Mouse (Mus musculus) liver, embryonic 14.5 days (tissue): Measurements from ENCODE around the gene Sdr9c7. TPM values are rescaled to one million over a fixed set of nuclear protein-coding genes. Genes with fewer than 3 reads are reported as not detected.
A peak's percentile ranks its signal among the peaks of the same experiment; 100 is the strongest.
"Not testable (repeated sequence)": the region's sequence is repeated elsewhere in the genome, so short reads cannot be mapped to it uniquely, and the experiment has no call there.

Experiments used
- ATAC-seq: fragments of 200-750 bp; cut with Nextera tagmentation; 2 replicates; pipeline ENCODE4 v1.8.0; 2017; ENCODE audit warnings: moderate number of reproducible peaks, mild to moderate bottlenecking, moderate library complexity; ENCODE audit not compliant: insufficient read depth
- DNase-seq, 3 experiments: peaks; one replicate each; pipeline ENCODE4 v3.0.0-alpha.2; 2012 to 2013; ENCODE audit warnings: low read depth in 3 of 3, low spot score in 3 of 3
- H3K27ac ChIP-seq: fragments of 300-500 bp; sonication (generic); 2 replicates; pipeline ENCODE4 v1.5.1; 2014; ENCODE audit warnings: moderate library complexity, mild to moderate bottlenecking, control low read depth, inconsistent platforms
- H3K27me3 ChIP-seq: fragments of 300-500 bp; sonication (generic); 2 replicates; pipeline ENCODE4 v1.6.1; 2014; ENCODE audit warnings: mild to moderate bottlenecking, low read length, moderate library complexity; ENCODE audit not compliant: control insufficient read depth, insufficient read depth
- H3K36me3 ChIP-seq: fragments of 300-500 bp; sonication (generic); replicated peaks from 2 replicates; pipeline ENCODE4 v1.6.1; 2014; ENCODE audit warnings: low read depth; ENCODE audit not compliant: control insufficient read depth, insufficient read depth
- H3K4me1 ChIP-seq, 2 experiments: fragments of 200-500 bp in 1 of 2; fragments of 300-500 bp in 1 of 2; sonication (generic) in 1 of 2; replicated peaks; 2 replicates each; pipeline ENCODE4 v1.6.1; 2012 to 2014; ENCODE audit warnings: antibody characterized with exemption in 1 of 2, inconsistent platforms in 1 of 2, low read length in 1 of 2; ENCODE audit not compliant: control insufficient read depth in 2 of 2, insufficient read depth in 2 of 2
- H3K4me2 ChIP-seq: fragments of 300-500 bp; sonication (generic); 2 replicates; pipeline ENCODE4 v1.6.1; 2014; ENCODE audit warnings: low read depth, mild to moderate bottlenecking, control low read depth, moderate library complexity
- H3K4me3 ChIP-seq, 2 experiments: fragments of 200-500 bp in 1 of 2; fragments of 300-500 bp in 1 of 2; sonication (generic) in 1 of 2; 2 replicates each; pipeline ENCODE4 v1.5.1; 2012 to 2014; ENCODE audit warnings: low read depth in 2 of 2, low read length in 2 of 2, mild to moderate bottlenecking in 2 of 2, control low read depth in 1 of 2, inconsistent platforms in 1 of 2, moderate library complexity in 1 of 2; ENCODE audit not compliant: insufficient read depth in 1 of 2
- H3K9ac ChIP-seq: fragments of 300-500 bp; sonication (generic); replicated peaks from 2 replicates; pipeline ENCODE4 v1.6.1; 2014; ENCODE audit warnings: mild to moderate bottlenecking, control low read depth, moderate library complexity
- H3K9me3 ChIP-seq: fragments of 300-500 bp; sonication (generic); 2 replicates; pipeline ENCODE4 v1.6.1; 2016; ENCODE audit warnings: low read length, mixed read lengths; ENCODE audit not compliant: control insufficient read depth
- CTCF ChIP-seq: IDR thresholded peaks from 2 replicates; pipeline ENCODE4 v1.5.1; 2016; ENCODE audit warnings: antibody characterized with exemption, low read depth, control low read depth
- EP300 ChIP-seq: IDR thresholded peaks from 2 replicates; pipeline ENCODE4 v1.6.1; 2016; ENCODE audit warnings: antibody characterized with exemption, low read depth
- WGBS: fragments of 180-500 bp; shearing (Covaris S2); extraction: QIAGEN DNeasy Blood & Tissue Kit; methylation state at CpG from one replicate; pipeline ENCODE4 v1.1.7; 2014; ENCODE audit not compliant: insufficient replicate concordance; 5-methylcytosine and 5-hydroxymethylcytosine counted together
- polyA plus RNA-seq, 2 experiments: library from polyadenylated mRNA; depleted of rRNA in 1 of 2; stranded (reverse) in 1 of 2; unstranded in 1 of 2; fragments of >200 nt; fragmentation: Nextera tagmentation in 1 of 2; extraction: Ambion mirVana in 1 of 2; gene quantifications; 2 replicates each; pipeline versions ENCODE4 v1.2.1 to v1.2.3; 2012 to 2014

Gene Sdr9c7
- polyA plus RNA-seq, 2 experiments, result not detected

DNA sequence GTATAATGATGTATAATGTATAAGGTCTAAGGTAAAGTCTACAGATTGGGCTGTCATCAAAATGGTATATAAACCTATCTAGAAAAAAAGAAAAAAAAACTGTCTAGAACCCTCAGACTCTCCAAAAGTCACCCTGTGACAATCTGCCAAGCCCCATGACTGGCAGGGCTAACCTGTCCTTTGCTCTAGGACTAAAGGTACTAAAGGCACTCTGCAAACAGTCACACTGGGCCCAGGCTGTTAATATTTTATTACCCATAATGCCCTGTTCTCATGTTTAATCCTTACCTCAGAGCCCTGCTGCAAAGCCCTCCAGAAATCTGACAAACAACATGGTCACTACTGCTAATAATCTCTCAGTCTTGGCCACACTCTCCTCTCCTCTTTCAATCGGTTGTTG lies 11.8 kb upstream of the Sdr9c7 start:
- Histone ChIP-seq H3K4me3 (no peak overlapping the region), H3K27ac (no peak overlapping the region), H3K27me3 (no peaks in the 10 kb centered on the region), H3K9me3 (no peaks in the 10 kb centered on the region), H3K4me1 (0 out of 4 replicates have a peak, but pooled peaks cover 0 to 3% of the 10 kb centered on the region in 2 experiments), H3K36me3 (no peaks in the 10 kb centered on the region), H3K9ac (no peak overlapping the region), H3K4me2 (no peak overlapping the region)
- ATAC-seq (no peak), DNase-seq (no peak)
- WGBS, result 37% methylated on average over 1 of the region's 1 CpGs
- TF ChIP-seq EP300 (no peak), CTCF (no peak)

DNA sequence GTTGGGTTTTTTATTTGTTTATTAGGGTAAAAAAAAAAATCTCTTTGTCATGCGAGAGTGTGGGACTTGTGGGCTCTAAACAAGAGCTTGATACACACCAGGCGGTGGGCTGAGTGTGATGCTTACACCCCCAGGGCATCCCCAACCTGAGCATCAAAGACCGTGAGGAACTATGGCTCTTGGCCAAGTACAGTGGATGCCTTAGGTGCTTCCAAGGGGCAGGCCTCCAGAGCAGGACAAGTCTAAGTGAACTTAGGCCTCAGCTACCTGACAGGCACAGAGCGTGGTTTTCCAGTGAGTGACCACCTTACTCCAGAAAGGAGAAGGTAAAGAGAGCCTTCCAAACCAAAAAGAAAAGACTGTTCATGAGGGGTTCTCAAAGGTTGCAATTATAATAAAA lies 11.3 kb upstream of the Sdr9c7 start:
- no peak overlapping the region for H3K4me3 ChIP-seq
- no peaks in the 10 kb centered on the region for H3K36me3 ChIP-seq
- H3K27me3 ChIP-seq, result no peaks in the 10 kb centered on the region
- 56% methylated on average over 4 of the region's 4 CpGs for WGBS
- H3K4me2 ChIP-seq, result no peak overlapping the region
- DNase-seq (no peak), ATAC-seq (no peak)
- H3K27ac ChIP-seq, result no peak overlapping the region
- no peaks in the 10 kb centered on the region for H3K9me3 ChIP-seq
- H3K4me1 ChIP-seq, result 0 out of 4 replicates have a peak, but pooled peaks cover 0 to 3% of the 10 kb centered on the region in 2 experiments
- TF ChIP-seq CTCF (no peak), EP300 (no peak)
- no peak overlapping the region for H3K9ac ChIP-seq

DNA sequence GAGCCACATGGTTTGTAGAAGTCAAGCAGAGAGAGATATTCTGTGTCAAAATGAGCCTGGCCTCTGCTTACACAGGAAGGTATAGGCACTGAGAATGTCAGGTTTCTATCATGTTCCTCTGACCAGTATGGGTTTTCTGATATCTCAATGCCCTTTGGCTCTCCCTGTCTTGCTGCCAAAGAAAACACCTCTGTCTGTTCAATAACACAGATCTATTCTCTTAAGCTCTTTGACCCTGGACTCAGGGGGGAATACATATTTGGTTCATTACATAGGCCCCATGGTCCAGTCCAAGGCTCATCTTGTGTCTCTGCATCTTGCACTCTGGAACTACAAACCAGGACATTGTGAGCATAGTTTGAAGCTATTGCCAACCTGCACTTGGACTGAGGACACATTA lies 9.7 kb upstream of the Sdr9c7 start, which contains the start of gene Rdh7:
TSS of gene Rdh7 (minus strand) at position 213 of the 400 bp plus-strand sequence.
- 0 out of 4 replicates have a peak, but pooled peaks cover 0 to 3% of the 10 kb centered on the region in 2 experiments for H3K4me1 ChIP-seq
- DNase-seq (no peak), ATAC-seq (no peak)
- TF ChIP-seq CTCF (no peak), EP300 (no peak)
- no peak within 1 kb of the TSS for H3K4me2 ChIP-seq
- H3K27ac ChIP-seq, result no peak within 1 kb of the TSS
- H3K9me3 ChIP-seq, result no peaks in the 10 kb centered on the region
- no peak within 1 kb of the TSS for H3K9ac ChIP-seq
- H3K36me3 ChIP-seq, result no peaks in the 10 kb centered on the region
- H3K4me3 ChIP-seq, result no peak within 1 kb of the TSS
- H3K27me3 ChIP-seq, result no peaks in the 10 kb centered on the region

DNA sequence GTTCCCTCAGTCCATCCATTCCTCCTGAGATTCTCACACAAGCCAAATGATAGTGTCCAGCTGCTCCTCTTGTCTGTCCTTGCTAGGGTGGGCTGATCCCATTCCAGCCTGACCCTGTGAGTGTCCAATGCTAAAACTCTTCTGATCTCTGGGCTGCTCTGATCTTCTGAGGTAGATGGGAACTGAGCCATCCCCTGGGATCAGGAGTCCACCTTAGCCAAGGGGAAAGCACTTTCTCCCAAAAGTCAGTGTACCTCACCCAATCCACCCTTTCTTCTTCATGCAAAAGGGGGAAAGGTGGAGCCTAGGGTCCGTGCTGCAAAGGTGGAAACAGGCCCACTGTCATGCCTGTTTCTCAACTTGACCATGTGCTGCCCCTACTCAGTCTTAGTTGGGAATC lies 6.8 kb upstream of the Sdr9c7 start:
- 46% methylated on average over 1 of the region's 1 CpGs for WGBS

DNA sequence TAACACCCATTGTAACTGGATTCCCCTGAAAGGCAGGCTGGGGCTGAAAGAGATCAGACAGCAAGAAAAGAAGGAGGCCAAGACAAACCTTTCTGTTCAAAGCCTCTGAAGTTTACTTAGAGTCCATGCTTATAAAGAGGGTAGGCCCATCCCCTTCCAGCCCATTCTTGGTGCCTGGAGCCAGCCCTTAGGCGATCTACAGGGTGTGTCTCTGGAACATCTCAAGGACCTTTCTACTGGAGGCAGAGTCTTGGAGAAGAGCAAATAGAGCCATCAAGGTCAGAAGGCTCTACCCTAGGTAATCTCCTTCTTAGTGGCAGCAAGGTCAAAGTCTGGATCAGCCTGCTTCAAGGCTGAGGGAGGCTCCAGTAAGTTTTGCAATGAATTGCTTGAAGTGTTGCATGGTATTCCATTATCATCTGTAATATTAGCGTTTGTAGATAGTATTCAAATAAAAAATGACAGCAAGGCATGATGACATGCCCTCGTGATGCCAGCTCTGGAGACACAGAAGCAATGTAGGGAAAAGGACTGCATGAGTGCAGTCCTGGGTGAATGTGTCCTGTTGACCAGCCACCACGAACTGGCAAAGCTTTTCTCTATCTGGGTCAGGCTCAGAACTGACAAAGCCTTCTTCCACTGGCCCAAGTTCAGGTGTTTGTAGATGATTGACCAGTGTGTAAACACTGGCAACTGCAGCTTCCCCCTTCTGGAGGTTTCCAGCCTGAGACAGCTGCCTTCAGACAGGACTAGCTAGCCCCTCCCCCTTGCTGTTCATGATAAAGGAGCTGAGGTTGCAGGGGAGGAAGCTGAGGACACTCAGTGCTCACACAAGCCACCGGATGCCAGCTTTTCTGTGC lies 4.9 kb upstream of the Sdr9c7 start:
- H3K9me3 ChIP-seq, H3K4me3 ChIP-seq, DNase-seq, H3K9ac ChIP-seq, H3K36me3 ChIP-seq, H3K27ac ChIP-seq, H3K27me3 ChIP-seq, H3K4me2 ChIP-seq: not testable (repeated sequence)
- WGBS, result 33% methylated on average over 5 of the region's 5 CpGs
- ATAC-seq, result peak; percentile 59; the same call in 1 of the 2 replicates
- peaks cover 0 to 14% of the 10 kb centered on the region in 2 experiments; a peak in 2 of 4 replicates for H3K4me1 ChIP-seq

More for the DNA sequence above, 6.8 kb upstream of the Sdr9c7 start:
- H3K27me3 ChIP-seq, result no peaks in the 10 kb centered on the region
- no peak for DNase-seq
- H3K27ac ChIP-seq, result no peak overlapping the region
- peaks cover 0 to 14% of the 10 kb centered on the region in 2 experiments; a peak in 2 of 4 replicates for H3K4me1 ChIP-seq
- H3K9me3 ChIP-seq, result no peaks in the 10 kb centered on the region
- no peak overlapping the region for H3K4me3 ChIP-seq
- H3K9ac ChIP-seq, result no peak overlapping the region
- H3K4me2 ChIP-seq, result no peak overlapping the region
- TF ChIP-seq EP300 (no peak), CTCF (no peak)
- H3K36me3 ChIP-seq, result no peaks in the 10 kb centered on the region
- ATAC-seq, result no peak
